Mouse (Mus musculus) midbrain, embryonic 13.5 days (tissue): ENCODE measurements around the gene Krtap4-16. TPM values are rescaled to one million over a fixed set of nuclear protein-coding genes. Genes with fewer than 3 reads are reported as not detected.
"Not testable (repeated sequence)": the region's sequence is repeated elsewhere in the genome, so short reads cannot be mapped to it uniquely, and the experiment has no call there.

Experiments
- ATAC-seq: fragments of 200-750 bp; cut with Nextera tagmentation; 2 replicates; pipeline ENCODE4 v1.8.0; 2017; ENCODE audit warnings: mild to moderate bottlenecking, moderate TSS enrichment, moderate library complexity
- H3K27ac ChIP-seq: fragments of 300-500 bp; sonication (generic); 2 replicates; pipeline ENCODE4 v1.5.1; 2015; ENCODE audit warnings: inconsistent platforms, mild to moderate bottlenecking, moderate library complexity
- H3K27me3 ChIP-seq: fragments of 300-500 bp; sonication (generic); 2 replicates; pipeline ENCODE4 v1.6.1; 2015; ENCODE audit warnings: mild to moderate bottlenecking, inconsistent platforms
- H3K36me3 ChIP-seq: fragments of 300-500 bp; sonication (generic); 2 replicates; pipeline ENCODE4 v1.6.1; 2015; ENCODE audit warnings: mild to moderate bottlenecking, inconsistent platforms
- H3K4me1 ChIP-seq: fragments of 300-500 bp; sonication (generic); replicated peaks from 2 replicates; pipeline ENCODE4 v1.6.1; 2015; ENCODE audit warnings: inconsistent platforms
- H3K4me2 ChIP-seq: fragments of 300-500 bp; sonication (generic); replicated peaks from 2 replicates; pipeline ENCODE4 v1.6.1; 2015; ENCODE audit warnings: moderate library complexity, mild to moderate bottlenecking, inconsistent platforms
- H3K4me3 ChIP-seq: fragments of 300-500 bp; sonication (generic); replicated peaks from 2 replicates; pipeline ENCODE4 v1.5.1; 2015; ENCODE audit warnings: mild to moderate bottlenecking, inconsistent platforms
- H3K9ac ChIP-seq: fragments of 300-500 bp; sonication (generic); replicated peaks from 2 replicates; pipeline ENCODE4 v1.6.1; 2015; ENCODE audit warnings: mild to moderate bottlenecking, inconsistent platforms
- H3K9me3 ChIP-seq: fragments of 300-500 bp; sonication (generic); 2 replicates; pipeline ENCODE4 v1.6.1; 2016; ENCODE audit warnings: mild to moderate bottlenecking, inconsistent platforms
- WGBS: fragments of 180-500 bp; shearing (Covaris S2); methylation state at CpG from one replicate; pipeline ENCODE4 v1.1.7; 2015; 5-methylcytosine and 5-hydroxymethylcytosine counted together
- polyA plus RNA-seq: library from polyadenylated mRNA; unstranded; fragments of >200 nt; fragmentation: Nextera tagmentation; extraction: Ambion mirVana; gene quantifications from 2 replicates; pipeline ENCODE4 v1.2.1, GENCODE M21; 2015

The Krtap4-16 gene
- not detected in 2 replicates for polyA plus RNA-seq

DNA sequence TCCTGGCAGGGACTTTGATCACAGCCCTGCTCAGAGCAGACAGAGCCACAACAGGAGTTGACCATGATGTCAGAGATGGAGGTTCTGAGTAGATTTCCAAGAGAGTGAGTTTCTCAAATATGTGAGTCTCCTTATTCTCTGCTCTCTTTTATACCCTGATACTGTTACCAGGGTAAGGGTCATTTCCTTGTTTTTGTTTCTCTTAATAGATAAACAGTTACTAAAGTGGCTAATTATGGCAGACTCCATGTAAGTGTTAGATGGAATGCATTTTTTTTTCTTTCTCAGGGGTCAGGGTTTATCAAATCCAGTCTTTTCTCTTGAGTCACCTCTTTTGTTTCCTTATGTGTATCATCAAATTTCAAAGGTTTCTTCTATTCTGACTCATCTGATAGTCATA, at the start of gene Krtap4-16:
Krtap4-16 (minus strand) TSS at position 101 of the 400 bp plus-strand sequence.
- no peaks in the 10 kb centered on the region for H3K9me3 ChIP-seq
- H3K27me3 ChIP-seq = no peaks in the 10 kb centered on the region
- no peaks in the 10 kb centered on the region for H3K36me3 ChIP-seq
- H3K4me1 ChIP-seq = peaks cover 5% of the 10 kb centered on the region; the same call in 1 of the 2 replicates
- no peak within 1 kb of the TSS for H3K4me3 ChIP-seq
- H3K27ac ChIP-seq = no peak within 1 kb of the TSS
- no peak for ATAC-seq
- H3K4me2 ChIP-seq = no peak within 1 kb of the TSS
- H3K9ac ChIP-seq = no peak within 1 kb of the TSS

DNA sequence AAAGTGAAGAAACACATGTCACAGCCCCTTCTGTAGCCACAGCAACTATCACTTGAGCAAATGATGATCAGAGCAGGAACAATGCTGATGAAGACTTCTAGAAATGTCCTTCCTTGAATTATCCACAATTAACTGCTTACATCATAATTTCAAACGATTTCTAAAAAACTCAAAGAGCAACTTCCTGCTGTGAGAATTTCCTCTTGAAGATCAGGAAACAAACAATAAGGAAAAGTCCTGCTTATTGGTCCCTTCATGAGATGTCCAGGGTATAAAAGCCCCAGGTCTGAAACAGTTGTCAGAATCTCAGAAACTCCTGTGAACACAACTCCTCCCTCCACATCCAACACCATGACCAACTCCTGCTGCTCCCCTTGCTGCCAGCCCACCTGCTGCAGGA, 27.5 kb upstream of the Krtap4-16 start, which contains the start of gene Gm11567:
Gm11567 (plus strand) TSS at position 301 of the 400 bp plus-strand sequence.
- not testable (repeated sequence) for ATAC-seq, H3K27ac ChIP-seq
- WGBS = 51% methylated on average over 1 of the region's 1 CpGs

DNA sequence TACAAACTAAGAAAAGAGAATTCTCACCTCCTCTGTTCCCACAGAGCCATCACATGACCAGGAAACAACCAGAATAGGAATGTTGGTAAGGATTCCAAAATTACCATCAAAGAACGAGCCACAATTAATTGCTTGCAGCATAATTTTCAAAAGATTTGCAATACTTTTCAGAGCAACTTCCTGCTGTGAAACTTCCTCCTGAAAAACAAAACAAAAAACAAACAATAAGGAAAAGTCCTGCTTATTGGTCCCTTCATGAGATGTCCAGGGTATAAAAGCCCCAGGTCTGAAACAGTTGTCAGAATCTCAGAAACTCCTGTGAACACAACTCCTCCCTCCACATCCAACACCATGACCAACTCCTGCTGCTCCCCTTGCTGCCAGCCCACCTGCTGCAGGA, 21.7 kb upstream of the Krtap4-16 start, which contains the start of gene Krtap9-1:
Krtap9-1 (plus strand) TSS at position 301 of the 400 bp plus-strand sequence.
- not testable (repeated sequence) for H3K9me3 ChIP-seq, H3K36me3 ChIP-seq, H3K4me2 ChIP-seq, H3K9ac ChIP-seq, H3K4me3 ChIP-seq, H3K27me3 ChIP-seq, ATAC-seq, H3K27ac ChIP-seq, H3K4me1 ChIP-seq
- WGBS = 90% methylated on average over 1 of the region's 1 CpGs

More for the DNA sequence above, 27.5 kb upstream of the Krtap4-16 start, which contains the start of gene Gm11567:
- H3K9ac ChIP-seq, H3K36me3 ChIP-seq, H3K9me3 ChIP-seq, H3K4me3 ChIP-seq, H3K4me2 ChIP-seq, H3K4me1 ChIP-seq, H3K27me3 ChIP-seq: not testable (repeated sequence)

DNA sequence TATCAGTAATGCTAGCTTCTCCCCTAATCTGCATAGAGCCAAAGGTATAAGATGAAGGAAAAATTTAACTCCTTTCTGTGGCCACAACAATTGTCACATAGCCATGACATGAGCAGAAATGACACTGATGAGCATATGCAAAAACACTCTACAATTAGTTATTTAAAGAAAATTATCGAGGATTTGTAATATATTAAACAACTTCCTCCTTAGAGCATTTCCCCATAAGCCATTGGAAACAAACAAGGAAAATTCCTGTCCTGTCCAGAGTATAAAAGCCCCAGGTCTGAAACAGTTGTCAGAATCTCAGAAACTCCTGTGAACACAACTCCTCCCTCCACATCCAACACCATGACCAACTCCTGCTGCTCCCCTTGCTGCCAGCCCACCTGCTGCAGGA, 12.8 kb upstream of the Krtap4-16 start, which contains the start of gene Gm11559:
Gm11559 (plus strand) TSS at position 301 of the 400 bp plus-strand sequence.
- H3K4me1 ChIP-seq, H3K4me2 ChIP-seq, H3K9ac ChIP-seq, ATAC-seq, H3K27ac ChIP-seq, H3K4me3 ChIP-seq, H3K9me3 ChIP-seq, H3K36me3 ChIP-seq, H3K27me3 ChIP-seq: not testable (repeated sequence)
- WGBS = 74% methylated on average over 1 of the region's 1 CpGs

DNA sequence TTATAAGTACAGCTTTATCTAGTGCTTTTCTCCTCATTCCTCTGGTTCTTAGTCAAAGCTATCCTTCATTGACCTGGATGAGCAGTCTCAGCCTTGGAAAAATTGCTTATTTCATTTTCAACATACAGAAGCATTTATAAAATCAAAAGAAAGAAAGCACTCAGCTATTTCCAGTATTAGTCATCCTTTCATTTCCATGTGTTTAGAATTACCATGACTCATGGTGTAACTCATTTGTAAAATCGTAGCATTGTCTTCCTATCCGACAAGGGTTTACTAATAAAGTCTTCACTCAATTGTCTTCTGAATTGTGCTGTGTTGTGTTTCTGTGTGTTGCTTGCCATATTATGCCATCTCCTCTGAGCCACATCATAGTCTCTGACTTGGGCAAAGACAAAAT, 7.4 kb upstream of the Krtap4-16 start:
- ATAC-seq = no peak
- WGBS = 83% methylated on average over 2 of the region's 2 CpGs
- H3K27me3 ChIP-seq = no peaks in the 10 kb centered on the region
- no peak overlapping the region for H3K27ac ChIP-seq
- no peaks in the 10 kb centered on the region for H3K9me3 ChIP-seq
- H3K4me2 ChIP-seq = no peak overlapping the region
- no peaks in the 10 kb centered on the region for H3K36me3 ChIP-seq
- no peak overlapping the region for H3K9ac ChIP-seq
- H3K4me3 ChIP-seq = no peak overlapping the region
- peaks cover 5% of the 10 kb centered on the region; the same call in 1 of the 2 replicates for H3K4me1 ChIP-seq

DNA sequence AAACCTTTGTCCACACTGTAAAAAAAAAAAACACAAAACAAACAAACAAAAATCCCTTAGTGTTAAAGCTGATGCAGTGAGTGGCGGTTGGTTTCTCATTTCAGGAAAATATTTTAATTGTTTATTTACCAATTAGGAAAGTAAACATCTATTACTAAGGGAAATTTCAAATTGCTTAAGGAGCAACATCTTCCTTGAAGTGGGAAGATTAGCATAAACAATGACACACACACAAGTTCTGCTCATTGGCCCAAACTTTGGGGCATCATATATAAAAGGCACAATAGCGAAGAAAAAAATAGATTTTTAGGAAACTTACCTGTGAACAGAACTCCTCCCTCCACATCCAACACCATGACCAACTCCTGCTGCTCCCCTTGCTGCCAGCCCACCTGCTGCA, 6.2 kb upstream of the Krtap4-16 start, which contains the start of gene Gm11568:
Gm11568 (plus strand) TSS at position 301 of the 400 bp plus-strand sequence.
- Histone ChIP-seq H3K27ac (no peak within 1 kb of the TSS), H3K36me3 (no peaks in the 10 kb centered on the region), H3K9ac (no peak within 1 kb of the TSS), H3K4me2 (no peak within 1 kb of the TSS), H3K4me1 (peaks cover 5% of the 10 kb centered on the region; the same call in 1 of the 2 replicates), H3K27me3 (no peaks in the 10 kb centered on the region), H3K4me3 (no peak within 1 kb of the TSS), H3K9me3 (no peaks in the 10 kb centered on the region)
- WGBS = 80% methylated on average over 2 of the region's 2 CpGs
- ATAC-seq = no peak

DNA sequence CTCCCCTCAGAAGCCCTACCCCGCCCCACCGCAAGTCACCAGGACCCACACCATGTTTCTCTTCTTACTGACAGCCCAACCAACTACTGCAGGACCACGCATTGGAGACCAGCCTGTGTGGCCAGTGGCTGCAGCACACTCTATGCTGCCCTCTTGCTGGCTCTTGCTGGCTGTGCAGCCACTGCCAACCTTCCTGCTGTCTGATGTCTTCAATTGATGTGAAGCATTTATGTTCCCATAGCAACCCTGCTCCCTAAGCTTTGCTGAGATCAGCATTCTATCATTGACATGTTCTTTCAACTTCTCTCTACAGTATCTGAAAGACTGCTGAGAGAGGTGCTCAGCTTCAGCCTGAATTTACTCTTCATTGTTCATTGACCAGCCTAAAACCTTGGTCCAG, 2.7 kb upstream of the Krtap4-16 start:
- Histone ChIP-seq H3K9ac (no peak overlapping the region), H3K36me3 (no peaks in the 10 kb centered on the region), H3K27me3 (no peaks in the 10 kb centered on the region), H3K9me3 (no peaks in the 10 kb centered on the region), H3K4me3 (no peak overlapping the region), H3K4me2 (no peak overlapping the region), H3K27ac (no peak overlapping the region), H3K4me1 (peaks cover 5% of the 10 kb centered on the region; the same call in 1 of the 2 replicates)
- WGBS = 63% methylated on average over 3 of the region's 3 CpGs
- ATAC-seq = 0 out of 2 replicates have a peak, but pooled peaks have one; percentile 37

DNA sequence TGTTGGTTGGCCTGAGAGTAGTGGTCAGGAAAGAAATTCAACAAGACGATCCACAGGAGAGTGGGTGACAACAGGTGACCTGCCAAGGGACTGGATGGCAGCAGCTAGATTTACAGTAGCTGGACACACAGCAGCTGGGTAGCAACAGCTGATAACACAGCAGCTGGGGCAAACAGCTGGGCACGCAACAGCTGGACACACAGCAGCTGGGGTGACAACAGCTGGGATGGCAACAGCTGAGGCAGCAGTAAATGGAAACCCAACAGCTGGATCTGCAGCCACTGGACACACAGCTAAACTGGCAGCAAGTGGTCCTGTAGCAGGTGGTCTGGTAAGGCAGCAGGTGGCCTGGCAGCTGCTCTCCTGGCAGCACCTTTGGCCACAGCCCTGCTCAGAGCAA, 4.7 kb downstream of the Krtap4-16 start:
- Histone ChIP-seq H3K27ac (no peak overlapping the region), H3K4me1 (no peaks in the 10 kb centered on the region), H3K4me3 (no peak overlapping the region), H3K9me3 (no peaks in the 10 kb centered on the region), H3K4me2 (no peak overlapping the region), H3K9ac (no peak overlapping the region), H3K36me3 (no peaks in the 10 kb centered on the region), H3K27me3 (no peaks in the 10 kb centered on the region)
- WGBS = 92% methylated on average over 2 of the region's 2 CpGs
- ATAC-seq = no peak

DNA sequence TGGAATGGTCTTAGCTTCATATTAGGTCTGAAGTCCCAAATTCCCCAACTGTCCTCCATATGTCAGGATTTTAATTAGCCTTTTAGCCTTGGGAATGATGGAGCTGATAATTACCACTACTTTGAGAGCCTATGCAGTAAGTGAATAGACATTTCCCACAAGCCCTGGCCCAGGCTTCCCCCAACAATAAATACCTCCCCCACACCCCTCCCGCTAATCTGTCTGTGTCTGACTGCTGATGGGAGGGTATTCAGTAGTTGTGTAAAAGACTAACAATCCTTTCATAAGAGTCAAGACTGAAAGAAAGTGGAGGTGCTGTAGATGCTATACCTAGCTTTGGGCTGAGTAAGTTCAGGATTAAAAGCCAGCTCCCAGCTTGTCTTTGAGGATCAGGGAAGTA, 9.2 kb downstream of the Krtap4-16 start:
- Histone ChIP-seq H3K4me3 (no peak overlapping the region), H3K9me3 (no peaks in the 10 kb centered on the region), H3K9ac (no peak overlapping the region), H3K27me3 (no peaks in the 10 kb centered on the region), H3K4me2 (no peak overlapping the region), H3K27ac (no peak overlapping the region), H3K36me3 (no peaks in the 10 kb centered on the region), H3K4me1 (no peaks in the 10 kb centered on the region)
- ATAC-seq = no peak
- 62% methylated on average over 1 of the region's 1 CpGs for WGBS

DNA sequence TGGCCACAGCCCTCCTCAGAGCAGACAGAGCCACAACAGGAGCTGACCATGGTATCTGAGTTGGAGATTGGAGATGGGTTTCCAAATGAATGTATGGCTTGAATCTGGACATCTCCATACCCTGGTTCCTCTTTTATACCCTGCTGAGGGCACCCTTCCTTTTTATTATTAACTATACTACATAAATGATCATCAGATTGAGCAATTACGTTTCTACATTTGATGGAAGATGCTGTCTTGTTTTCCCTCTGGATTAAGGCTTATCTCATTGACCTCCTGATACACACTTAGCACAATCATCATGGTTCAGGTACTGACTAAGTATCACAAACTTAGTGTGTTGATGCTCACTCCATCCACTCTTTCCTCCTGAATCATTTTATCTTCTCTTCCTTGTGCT, 13.4 kb downstream of the Krtap4-16 start, which contains the start of gene 2300003K06Rik:
2300003K06Rik (minus strand) TSS at position 101 of the 400 bp plus-strand sequence.
- no peak within 1 kb of the TSS for H3K27ac ChIP-seq
- 88% methylated on average over 1 of the region's 1 CpGs for WGBS
- no peaks in the 10 kb centered on the region for H3K36me3 ChIP-seq
- ATAC-seq = no peak
- no peaks in the 10 kb centered on the region for H3K4me1 ChIP-seq
- no peak within 1 kb of the TSS for H3K9ac ChIP-seq
- H3K27me3 ChIP-seq = no peaks in the 10 kb centered on the region
- no peak within 1 kb of the TSS for H3K4me3 ChIP-seq
- H3K4me2 ChIP-seq = no peak within 1 kb of the TSS
- H3K9me3 ChIP-seq = no peaks in the 10 kb centered on the region

DNA sequence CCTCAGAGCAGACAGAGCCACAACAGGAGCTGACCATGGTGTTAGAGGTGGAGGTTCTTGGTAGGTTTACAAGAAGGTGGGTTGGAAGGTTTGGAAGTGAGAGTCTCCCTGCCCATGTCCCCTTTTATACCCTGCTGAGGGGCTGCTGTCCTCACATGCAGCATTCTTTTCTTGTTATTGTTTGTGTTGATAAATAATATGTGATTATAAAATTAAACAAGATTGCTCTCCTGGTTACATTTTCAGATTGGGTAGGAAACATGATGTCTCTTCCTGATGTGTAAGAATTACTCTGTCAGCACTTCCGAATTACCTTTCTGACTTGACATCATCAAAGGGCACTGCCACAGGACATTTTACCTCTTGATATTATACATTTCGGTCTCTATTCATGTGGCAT, 35.8 kb downstream of the Krtap4-16 start, which contains the start of gene Gm11564:
Gm11564 (minus strand) TSS at position 101 of the 400 bp plus-strand sequence.
- H3K4me1 ChIP-seq, H3K9me3 ChIP-seq, H3K9ac ChIP-seq, H3K4me2 ChIP-seq, H3K27me3 ChIP-seq, H3K4me3 ChIP-seq, H3K27ac ChIP-seq, ATAC-seq, H3K36me3 ChIP-seq: not testable (repeated sequence)
- WGBS = 89% methylated on average over 2 of the region's 2 CpGs

DNA sequence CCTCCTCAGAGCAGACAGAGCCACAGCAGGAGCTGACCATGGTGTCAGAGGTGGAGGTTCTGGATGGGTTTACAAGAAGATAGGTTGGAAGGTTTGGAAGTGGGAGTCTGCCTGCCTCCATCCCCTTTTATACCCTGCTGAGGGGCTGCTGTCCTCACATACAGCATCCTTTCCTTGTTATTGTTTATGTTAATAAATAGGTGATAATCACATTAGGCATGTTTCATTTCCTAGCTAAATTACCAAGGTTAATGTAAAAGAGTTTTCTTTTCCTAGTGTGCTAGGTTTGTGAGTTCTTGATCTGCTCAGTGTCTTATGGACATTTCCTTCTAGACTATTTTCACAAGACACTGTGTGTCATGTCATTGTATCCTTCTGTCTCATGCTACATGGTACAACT, 41.6 kb downstream of the Krtap4-16 start, which contains the start of gene Krtap4-13:
Krtap4-13 (minus strand) TSS at position 101 of the 400 bp plus-strand sequence.
- H3K9me3 ChIP-seq, H3K9ac ChIP-seq, H3K4me2 ChIP-seq, H3K36me3 ChIP-seq, ATAC-seq, H3K27me3 ChIP-seq, H3K27ac ChIP-seq, H3K4me1 ChIP-seq, H3K4me3 ChIP-seq: not testable (repeated sequence)

DNA sequence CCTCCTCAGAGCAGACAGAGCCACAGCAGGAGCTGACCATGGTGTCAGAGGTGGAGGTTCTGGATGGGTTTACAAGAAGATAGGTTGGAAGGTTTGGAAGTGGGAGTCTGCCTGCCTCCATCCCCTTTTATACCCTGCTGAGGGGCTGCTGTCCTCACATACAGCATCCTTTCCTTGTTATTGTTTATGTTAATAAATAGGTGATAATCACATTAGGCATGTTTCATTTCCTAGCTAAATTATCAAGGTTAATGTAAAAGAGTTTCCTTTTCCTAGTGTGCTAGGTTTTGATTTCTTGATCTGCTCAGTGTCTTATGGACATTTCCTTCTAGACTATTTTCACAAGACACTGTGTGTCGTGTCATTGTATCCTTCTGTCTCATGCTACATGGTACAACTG, 47.1 kb downstream of the Krtap4-16 start, which contains the start of gene Gm11554:
Gm11554 (minus strand) TSS at position 101 of the 400 bp plus-strand sequence.
- not testable (repeated sequence) for H3K4me2 ChIP-seq, H3K27ac ChIP-seq, H3K9me3 ChIP-seq, H3K4me1 ChIP-seq, ATAC-seq, H3K4me3 ChIP-seq, H3K9ac ChIP-seq, H3K27me3 ChIP-seq, H3K36me3 ChIP-seq
- WGBS = no CpG with 5 or more reads among the region's 1 CpGs
